Mouse (Mus musculus) limb, embryonic 11.5 days (tissue): ENCODE measurements around the gene Ripk1. TPM values are rescaled to one million over a fixed set of nuclear protein-coding genes. Genes with fewer than 3 reads are reported as not detected.

ENCODE experiments used
- ATAC-seq: fragments of 200-750 bp; cut with Nextera tagmentation; 2 replicates; pipeline ENCODE4 v1.8.0; 2017; ENCODE audit warnings: low read depth; ENCODE audit not compliant: insufficient number of reproducible peaks, low FRiP score, low TSS enrichment
- DNase-seq: peaks from one replicate; pipeline ENCODE4 v3.0.0-alpha.2; 2015; ENCODE audit warnings: low spot score
- H3K27ac ChIP-seq: fragments of 300-500 bp; sonication (generic); replicated peaks from 2 replicates; pipeline ENCODE4 v1.5.1; 2014; ENCODE audit warnings: low read depth, mild to moderate bottlenecking, low read length
- H3K27me3 ChIP-seq: fragments of 300-500 bp; sonication (generic); 2 replicates; pipeline ENCODE4 v1.6.1; 2014; ENCODE audit warnings: mild to moderate bottlenecking, low read length, mixed read lengths; ENCODE audit not compliant: control insufficient read depth, insufficient read depth
- H3K36me3 ChIP-seq: fragments of 300-500 bp; sonication (generic); 2 replicates; pipeline ENCODE4 v1.6.1; 2014; ENCODE audit warnings: mild to moderate bottlenecking, low read length, moderate library complexity, mixed read lengths; ENCODE audit not compliant: control insufficient read depth, insufficient read depth
- H3K4me1 ChIP-seq: fragments of 300-500 bp; sonication (generic); 2 replicates; pipeline ENCODE4 v1.6.1; 2014; ENCODE audit warnings: low read length, mixed read lengths; ENCODE audit not compliant: control insufficient read depth, insufficient read depth
- H3K4me2 ChIP-seq: fragments of 300-500 bp; sonication (generic); 2 replicates; pipeline ENCODE4 v1.6.1; 2014; ENCODE audit warnings: low read depth, mild to moderate bottlenecking, moderate library complexity; ENCODE audit not compliant: severe bottlenecking
- H3K4me3 ChIP-seq: fragments of 300-500 bp; sonication (generic); 2 replicates; pipeline ENCODE4 v1.5.1; 2014; ENCODE audit warnings: low read depth, low read length
- H3K9ac ChIP-seq: fragments of 300-500 bp; sonication (generic); 2 replicates; pipeline ENCODE4 v1.6.1; 2014; ENCODE audit warnings: mild to moderate bottlenecking, low read length
- H3K9me3 ChIP-seq: fragments of 300-500 bp; sonication (generic); 2 replicates; pipeline ENCODE4 v1.6.1; 2016; ENCODE audit warnings: low read length; ENCODE audit not compliant: control insufficient read depth
- WGBS: fragments of 180-500 bp; shearing (Covaris S2); extraction: QIAGEN DNeasy Blood & Tissue Kit; methylation state at CpG from one replicate; pipeline ENCODE4 v1.1.7; 2014; 5-methylcytosine and 5-hydroxymethylcytosine counted together
- polyA plus RNA-seq: library from polyadenylated mRNA; unstranded; fragments of >200 nt; fragmentation: Nextera tagmentation; extraction: Ambion mirVana; gene quantifications from 2 replicates; pipeline ENCODE4 v1.2.1, GENCODE M21; 2014

The Ripk1 gene
- polyA plus RNA-seq, 1 experiment from 2014 or later: 11.0 TPM

DNA sequence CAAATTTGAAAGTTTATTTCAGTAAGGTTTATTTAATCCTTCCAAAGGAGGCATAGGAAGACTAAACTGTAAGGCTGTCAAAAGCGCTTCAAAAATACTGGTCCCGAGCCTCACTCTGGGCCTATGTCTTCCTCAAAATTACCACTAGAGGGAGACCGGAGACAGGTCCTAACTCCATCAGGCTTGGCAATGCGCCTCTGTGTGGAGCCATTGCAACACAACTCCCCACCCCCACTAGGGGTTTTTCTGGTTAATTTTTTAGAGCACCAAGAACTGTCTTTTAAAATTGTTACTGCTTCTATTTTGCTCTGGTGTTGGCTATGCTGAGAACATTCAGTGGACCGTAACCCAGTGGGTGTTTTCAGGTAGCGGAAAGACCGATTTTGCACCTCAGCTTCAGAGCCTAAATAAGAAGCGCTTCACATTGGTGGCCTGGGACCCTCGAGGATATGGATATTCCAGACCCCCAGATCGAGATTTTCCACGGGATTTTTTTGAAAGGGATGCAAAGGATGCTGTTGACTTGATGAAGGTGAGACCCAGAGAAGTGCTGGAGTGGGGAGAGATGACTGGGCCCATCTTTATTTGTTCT is 44.4 kb downstream of the Ripk1 start:
- 47% methylated on average over 11 of the region's 11 CpGs for WGBS
- H3K9me3 ChIP-seq: no peaks in the 10 kb centered on the region
- ATAC-seq: peak; percentile 82; the same call in 1 of the 2 replicates

DNA sequence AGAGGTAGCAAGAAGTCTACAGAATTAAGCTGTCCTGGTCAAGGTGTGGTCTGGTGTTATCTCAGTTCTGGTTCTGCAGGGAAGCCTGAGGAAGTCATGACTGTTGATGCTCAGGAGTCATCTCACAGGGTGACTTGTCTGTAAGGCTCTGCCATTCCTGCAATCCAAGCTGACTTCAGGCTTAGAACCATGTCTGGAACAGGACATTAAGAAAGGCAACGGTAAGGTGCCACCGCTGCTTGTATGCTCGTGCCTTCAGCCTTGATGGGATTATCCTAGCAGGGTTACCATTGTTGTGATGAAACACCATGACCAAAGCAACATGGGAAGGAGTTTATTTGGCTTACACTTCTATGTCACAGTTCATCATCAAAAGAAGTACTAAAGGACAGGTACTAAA is 45.4 kb downstream of the Ripk1 start:
- no peaks in the 10 kb centered on the region for H3K9me3 ChIP-seq

More for the DNA sequence above, 44.4 kb downstream of the Ripk1 start:
- Histone ChIP-seq H3K36me3 (no peaks in the 10 kb centered on the region), H3K27me3 (no peaks in the 10 kb centered on the region), H3K27ac (no peak overlapping the region), H3K9ac (no peak overlapping the region), H3K4me2 (no peak overlapping the region), H3K4me1 (no peaks in the 10 kb centered on the region), H3K4me3 (no peak overlapping the region)
- DNase-seq: peak; percentile 70

GRCm38 (mm10) chr13:34050479-34050878 is 48.3 kb downstream of the Ripk1 start:
- no peak for ATAC-seq

More for the DNA sequence above, 45.4 kb downstream of the Ripk1 start:
- H3K4me1 ChIP-seq: no peaks in the 10 kb centered on the region
- no peak overlapping the region for H3K9ac ChIP-seq
- H3K36me3 ChIP-seq: no peaks in the 10 kb centered on the region
- DNase-seq: no peak
- H3K4me2 ChIP-seq: no peak overlapping the region
- H3K27ac ChIP-seq: no peak overlapping the region
- 92% methylated on average over 3 of the region's 3 CpGs for WGBS
- H3K4me3 ChIP-seq: no peak overlapping the region
- no peaks in the 10 kb centered on the region for H3K27me3 ChIP-seq
- no peak for ATAC-seq

GRCm38 (mm10) chr13:34051692-34052091 is 49.5 kb downstream of the Ripk1 start:
- Histone ChIP-seq H3K9me3 (no peaks in the 10 kb centered on the region; the same call in 1 of the 2 replicates), H3K27ac (no peak overlapping the region), H3K4me2 (no peak overlapping the region), H3K9ac (no peak overlapping the region), H3K27me3 (no peaks in the 10 kb centered on the region), H3K4me1 (no peaks in the 10 kb centered on the region), H3K4me3 (no peak overlapping the region), H3K36me3 (peaks cover 4% of the 10 kb centered on the region; the same call in 1 of the 2 replicates)
- 94% methylated on average over 3 of the region's 3 CpGs for WGBS
- ATAC-seq (no peak), DNase-seq (no peak)

More at GRCm38 (mm10) chr13:34050479-34050878, 48.3 kb downstream of the Ripk1 start:
- no peak overlapping the region for H3K9ac ChIP-seq
- DNase-seq: no peak
- H3K36me3 ChIP-seq: peaks cover 4% of the 10 kb centered on the region; the same call in 1 of the 2 replicates
- no peaks in the 10 kb centered on the region for H3K4me1 ChIP-seq
- H3K4me3 ChIP-seq: no peak overlapping the region
- H3K27ac ChIP-seq: no peak overlapping the region
- 94% methylated on average over 8 of the region's 8 CpGs for WGBS
- no peak overlapping the region for H3K4me2 ChIP-seq
- H3K9me3 ChIP-seq: no peaks in the 10 kb centered on the region
- no peaks in the 10 kb centered on the region for H3K27me3 ChIP-seq

DNA sequence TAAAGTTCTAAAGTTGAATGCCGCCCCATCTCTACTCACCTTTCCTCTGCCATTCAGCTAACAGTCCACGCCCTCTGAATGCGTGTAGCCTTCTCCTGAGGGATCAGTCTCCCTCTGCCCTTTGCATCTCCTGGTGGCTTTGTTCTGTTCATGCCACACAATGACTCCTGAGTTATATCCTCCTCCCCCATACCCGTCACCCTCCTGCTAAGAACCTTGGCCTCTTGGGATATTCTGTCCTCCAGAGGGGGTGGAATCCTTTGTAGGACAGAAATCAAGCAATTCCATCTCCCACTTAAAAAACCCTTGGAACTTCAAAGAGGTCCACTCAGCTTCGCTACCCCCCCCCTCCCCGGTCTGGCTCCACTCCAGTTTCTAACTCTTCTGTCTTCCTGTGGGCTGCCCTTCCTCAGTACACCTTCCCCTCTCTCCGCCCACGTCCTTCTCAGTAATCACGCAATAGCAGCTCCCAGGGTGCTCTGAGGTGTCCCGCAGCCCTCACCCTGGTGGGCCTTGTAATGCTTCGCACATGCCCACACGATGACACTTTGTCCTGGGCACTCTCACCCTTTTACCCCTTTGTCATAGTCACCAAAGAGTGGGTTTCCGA is 51.6 kb downstream of the Ripk1 start:
- H3K9me3 ChIP-seq: no peaks in the 10 kb centered on the region; the same call in 1 of the 2 replicates
- H3K4me3 ChIP-seq: no peak overlapping the region
- ATAC-seq: no peak
- DNase-seq: no peak
- no peaks in the 10 kb centered on the region for H3K4me1 ChIP-seq
- H3K27ac ChIP-seq: no peak overlapping the region
- H3K9ac ChIP-seq: no peak overlapping the region
- peaks cover 4% of the 10 kb centered on the region; the same call in 1 of the 2 replicates for H3K36me3 ChIP-seq
- H3K27me3 ChIP-seq: no peaks in the 10 kb centered on the region
- WGBS: 77% methylated on average over 13 of the region's 13 CpGs
- no peak overlapping the region for H3K4me2 ChIP-seq

GRCm38 (mm10) chr13:34054391-34054790 is 52.2 kb downstream of the Ripk1 start:
- H3K4me3 ChIP-seq: no peak overlapping the region
- H3K27ac ChIP-seq: no peak overlapping the region
- H3K4me1 ChIP-seq: no peaks in the 10 kb centered on the region
- WGBS: 75% methylated on average over 4 of the region's 4 CpGs
- no peaks in the 10 kb centered on the region for H3K27me3 ChIP-seq
- no peak overlapping the region for H3K4me2 ChIP-seq
- H3K9me3 ChIP-seq: no peaks in the 10 kb centered on the region; the same call in 1 of the 2 replicates
- peaks cover 4% of the 10 kb centered on the region; the same call in 1 of the 2 replicates for H3K36me3 ChIP-seq
- DNase-seq (no peak), ATAC-seq (no peak)
- no peak overlapping the region for H3K9ac ChIP-seq

GRCm38 (mm10) chr13:34054983-34055382 is 52.8 kb downstream of the Ripk1 start:
- H3K4me3 ChIP-seq: no peak overlapping the region
- H3K4me1 ChIP-seq: no peaks in the 10 kb centered on the region
- no peak overlapping the region for H3K27ac ChIP-seq
- no peaks in the 10 kb centered on the region for H3K27me3 ChIP-seq
- ATAC-seq: no peak
- H3K36me3 ChIP-seq: peaks cover 4% of the 10 kb centered on the region; the same call in 1 of the 2 replicates
- WGBS: 89% methylated on average over 3 of the region's 3 CpGs
- H3K9ac ChIP-seq: no peak overlapping the region
- no peak overlapping the region for H3K4me2 ChIP-seq
- DNase-seq: no peak
- H3K9me3 ChIP-seq: no peaks in the 10 kb centered on the region; the same call in 1 of the 2 replicates

GRCm38 (mm10) chr13:34057252-34057651 is 55.1 kb downstream of the Ripk1 start:
- Histone ChIP-seq H3K36me3 (peaks cover 6% of the 10 kb centered on the region; the same call in 1 of the 2 replicates), H3K9ac (no peak overlapping the region), H3K27ac (no peak overlapping the region), H3K4me1 (no peaks in the 10 kb centered on the region), H3K4me2 (no peak overlapping the region), H3K9me3 (no peaks in the 10 kb centered on the region; the same call in 1 of the 2 replicates), H3K27me3 (no peaks in the 10 kb centered on the region), H3K4me3 (no peak overlapping the region)
- DNase-seq (no peak), ATAC-seq (no peak)
- WGBS: 100% methylated on average over 1 of the region's 1 CpGs
